Mouse (Mus musculus) lung, postnatal 4 days (tissue): ENCODE results near the gene Thsd4.
"Not testable (repeated sequence)": the region's sequence is repeated elsewhere in the genome, so short reads cannot be mapped to it uniquely, and the experiment has no call there.

ENCODE experiments used
- DNase-seq, 2 experiments: peaks; one replicate each; pipeline ENCODE4 v3.0.0; 2021

Thsd4 gene

DNA sequence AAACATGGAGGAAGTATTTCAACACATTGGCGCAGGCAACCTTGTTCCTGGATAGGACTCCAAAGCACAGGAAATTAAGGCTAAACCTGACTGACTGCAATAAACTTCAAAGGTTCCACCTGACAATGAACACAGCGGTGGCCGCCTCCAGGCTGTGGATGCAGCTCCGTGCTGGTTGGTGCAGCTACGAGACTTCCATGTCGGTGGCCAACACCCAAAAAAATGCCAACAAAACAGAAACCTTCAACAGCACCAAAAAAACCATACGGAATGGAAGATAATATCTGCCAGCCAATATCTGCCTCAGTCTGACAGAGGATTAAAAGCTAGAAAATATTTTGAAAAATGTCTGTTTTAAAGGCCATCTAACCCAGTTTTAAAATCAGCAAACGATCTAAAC lies 583.3 kb downstream of the Thsd4 start:
- no peak for DNase-seq

- not testable (repeated sequence) for DNase-seq
Observed at GRCm38 (mm10) chr9:59935866-59936265, 586.0 kb downstream of the Thsd4 start.

DNA sequence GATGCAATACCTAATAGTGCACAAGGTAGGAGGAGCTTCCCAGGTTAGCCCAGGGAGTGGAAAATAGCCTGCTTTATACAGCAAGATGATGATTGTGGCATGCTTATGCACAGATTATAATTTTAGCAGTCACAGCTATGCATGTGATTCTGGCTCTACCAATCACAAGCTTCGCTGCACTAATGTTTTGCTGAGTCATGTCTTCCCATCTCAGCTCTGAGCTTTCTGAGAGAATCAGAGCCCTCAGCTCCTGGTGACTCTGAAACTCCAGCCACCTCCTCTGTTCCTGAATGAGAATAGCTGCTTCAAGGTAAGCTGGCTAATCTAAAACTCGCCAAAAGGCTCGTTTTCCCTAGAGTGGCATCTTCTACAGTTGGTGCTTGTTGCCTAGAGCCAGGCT lies 591.6 kb downstream of the Thsd4 start:
- no peak for DNase-seq
